Mouse (Mus musculus) hindbrain, embryonic 15.5 days (tissue): ENCODE results near the gene Fryl. TPM values are rescaled to one million over a fixed set of nuclear protein-coding genes. Genes with fewer than 3 reads are reported as not detected.

Source experiments
- ATAC-seq: fragments of 200-750 bp; cut with Nextera tagmentation; 2 replicates; pipeline ENCODE4 v1.8.0; 2017; ENCODE audit warnings: low read depth, moderate number of reproducible peaks, moderate TSS enrichment; ENCODE audit not compliant: low FRiP score
- H3K27ac ChIP-seq: fragments of 300-500 bp; sonication (generic); replicated peaks from 2 replicates; pipeline ENCODE4 v1.5.1; 2015; ENCODE audit warnings: mild to moderate bottlenecking, inconsistent platforms
- H3K27me3 ChIP-seq: fragments of 300-500 bp; sonication (generic); 2 replicates; pipeline ENCODE4 v1.6.1; 2015; ENCODE audit warnings: control low read depth, inconsistent platforms
- H3K36me3 ChIP-seq: fragments of 300-500 bp; sonication (generic); 2 replicates; pipeline ENCODE4 v1.6.1; 2015; ENCODE audit warnings: control low read depth, inconsistent platforms
- H3K4me1 ChIP-seq: fragments of 300-500 bp; sonication (generic); replicated peaks from 2 replicates; pipeline ENCODE4 v1.6.1; 2015; ENCODE audit warnings: control low read depth, inconsistent platforms
- H3K4me2 ChIP-seq: fragments of 300-500 bp; sonication (generic); 2 replicates; pipeline ENCODE4 v1.6.1; 2015; ENCODE audit warnings: moderate library complexity, mild to moderate bottlenecking, inconsistent platforms
- H3K4me3 ChIP-seq: fragments of 300-500 bp; sonication (generic); 2 replicates; pipeline ENCODE4 v1.5.1; 2015; ENCODE audit warnings: mild to moderate bottlenecking, inconsistent platforms
- H3K9ac ChIP-seq: fragments of 300-500 bp; sonication (generic); 2 replicates; pipeline ENCODE4 v1.6.1; 2015; ENCODE audit warnings: inconsistent platforms
- H3K9me3 ChIP-seq: fragments of 300-500 bp; sonication (generic); 2 replicates; pipeline ENCODE4 v1.6.1; 2016; ENCODE audit warnings: control low read depth, inconsistent platforms
- WGBS: fragments of 180-500 bp; shearing (Covaris S2); methylation state at CpG from one replicate; pipeline ENCODE4 v1.1.7; 2015; 5-methylcytosine and 5-hydroxymethylcytosine counted together
- polyA plus RNA-seq: library from polyadenylated mRNA; unstranded; fragments of >200 nt; fragmentation: Nextera tagmentation; extraction: Ambion mirVana; gene quantifications from 2 replicates; pipeline ENCODE4 v1.2.1, GENCODE M21; 2015

Gene Fryl
- polyA plus RNA-seq, 1 experiment from 2014 or later = 40.1 TPM

DNA sequence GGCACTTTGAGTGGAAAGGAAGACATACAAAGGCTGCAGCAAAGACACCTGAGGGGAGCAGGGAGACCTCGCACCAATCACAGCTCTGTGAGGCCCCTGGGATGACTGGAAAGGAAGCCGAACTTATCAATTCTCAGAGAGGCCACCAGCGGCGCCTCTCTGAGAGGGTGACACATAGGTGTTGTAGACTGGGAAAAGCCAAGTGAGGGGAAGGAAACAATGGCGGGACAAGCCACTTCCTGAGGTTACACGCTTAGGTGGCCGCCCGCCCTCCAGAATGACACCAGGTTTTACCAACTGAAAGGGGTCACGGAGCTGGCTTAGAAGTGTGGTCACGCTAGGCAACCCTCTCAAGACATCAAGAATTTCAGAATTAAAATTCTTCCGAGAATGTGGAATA, 111.4 kb downstream of the Fryl start:
- ATAC-seq = no peak
- no peak overlapping the region for H3K9ac ChIP-seq
- H3K27ac ChIP-seq = no peak overlapping the region
- H3K4me2 ChIP-seq = no peak overlapping the region
- no peak overlapping the region for H3K4me3 ChIP-seq
- 92% methylated on average over 11 of the region's 11 CpGs for WGBS
- no peaks in the 10 kb centered on the region for H3K27me3 ChIP-seq
- H3K36me3 ChIP-seq = peaks cover 11% of the 10 kb centered on the region; the same call in 1 of the 2 replicates
- H3K9me3 ChIP-seq = no peaks in the 10 kb centered on the region
- no peaks in the 10 kb centered on the region for H3K4me1 ChIP-seq

DNA sequence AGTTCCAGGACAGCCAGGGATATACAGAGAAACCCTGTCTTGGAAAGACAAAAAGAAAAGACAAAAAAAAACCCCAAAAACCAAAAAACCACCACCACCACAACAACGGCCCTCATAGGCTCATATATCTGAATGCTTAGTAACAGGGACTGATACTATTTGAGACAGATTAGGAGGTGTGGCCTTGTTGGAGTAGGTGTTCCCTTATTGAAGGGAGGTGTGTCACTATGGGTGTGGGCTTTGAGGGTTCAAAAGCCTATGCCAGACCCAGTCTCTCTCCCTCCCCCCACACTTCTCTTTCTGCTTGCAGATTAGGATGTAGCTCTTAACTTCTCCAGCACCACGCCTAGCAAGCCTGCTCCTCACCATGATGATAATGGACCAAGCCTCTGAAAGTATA, 114.7 kb downstream of the Fryl start:
- no peak for ATAC-seq
- Histone ChIP-seq H3K4me1 (no peaks in the 10 kb centered on the region), H3K27ac (no peak overlapping the region), H3K9me3 (no peaks in the 10 kb centered on the region), H3K4me2 (no peak overlapping the region), H3K27me3 (no peaks in the 10 kb centered on the region), H3K36me3 (peaks cover 6% of the 10 kb centered on the region; the same call in 1 of the 2 replicates), H3K9ac (no peak overlapping the region), H3K4me3 (no peak overlapping the region)
- 100% methylated on average over 2 of the region's 2 CpGs for WGBS

DNA sequence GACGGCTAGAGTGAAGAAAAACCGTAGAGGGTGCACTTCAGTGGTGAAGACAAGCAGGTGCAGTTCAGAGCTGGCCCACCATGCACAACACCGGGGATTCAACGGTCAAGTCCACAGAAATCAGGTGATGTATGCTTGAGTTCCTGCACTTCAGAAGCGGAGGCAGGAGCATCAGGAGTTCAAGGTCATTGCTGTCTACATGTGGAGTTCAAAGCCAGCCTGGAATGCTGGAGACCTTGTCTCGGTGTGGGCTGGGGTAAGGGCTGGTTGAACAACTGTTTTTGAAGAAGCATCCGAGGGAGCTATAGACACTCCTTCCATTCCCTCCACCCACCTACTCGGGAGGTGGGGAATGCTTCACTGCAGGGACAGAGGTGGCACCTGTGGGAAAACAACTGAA, 115.3 kb downstream of the Fryl start:
- Histone ChIP-seq H3K27ac (no peak overlapping the region), H3K4me3 (no peak overlapping the region), H3K4me2 (no peak overlapping the region), H3K4me1 (no peaks in the 10 kb centered on the region), H3K27me3 (no peaks in the 10 kb centered on the region), H3K9me3 (no peaks in the 10 kb centered on the region), H3K9ac (no peak overlapping the region), H3K36me3 (0 out of 2 replicates have a peak, but pooled peaks cover under 1% of the 10 kb centered on the region)
- ATAC-seq = no peak
- WGBS = 92% methylated on average over 8 of the region's 8 CpGs

DNA sequence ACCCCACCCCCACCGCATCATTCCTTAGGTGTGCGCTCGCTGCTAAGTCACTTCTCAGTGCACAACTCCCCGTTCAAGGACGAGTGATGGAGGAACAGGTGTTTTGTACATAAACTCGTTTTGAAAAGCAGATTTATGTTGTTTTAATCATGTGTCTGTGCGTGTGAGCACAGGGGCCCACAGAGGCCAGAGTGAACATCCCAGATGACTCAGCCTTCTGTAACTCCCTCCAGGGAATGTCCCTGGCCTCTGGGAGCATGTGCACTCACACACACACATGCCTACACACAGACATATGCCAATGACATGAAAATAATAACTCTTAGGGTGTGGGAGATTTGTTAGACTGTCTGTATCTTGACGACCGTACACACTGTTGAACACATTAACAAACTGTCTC, 118.9 kb downstream of the Fryl start:
- no peak for ATAC-seq
- H3K27ac ChIP-seq = no peak overlapping the region
- H3K4me3 ChIP-seq = no peak overlapping the region
- no peaks in the 10 kb centered on the region for H3K9me3 ChIP-seq
- H3K36me3 ChIP-seq = no peaks in the 10 kb centered on the region
- WGBS = 79% methylated on average over 9 of the region's 9 CpGs
- H3K4me1 ChIP-seq = no peaks in the 10 kb centered on the region
- no peak overlapping the region for H3K9ac ChIP-seq
- H3K27me3 ChIP-seq = no peaks in the 10 kb centered on the region
- H3K4me2 ChIP-seq = no peak overlapping the region

DNA sequence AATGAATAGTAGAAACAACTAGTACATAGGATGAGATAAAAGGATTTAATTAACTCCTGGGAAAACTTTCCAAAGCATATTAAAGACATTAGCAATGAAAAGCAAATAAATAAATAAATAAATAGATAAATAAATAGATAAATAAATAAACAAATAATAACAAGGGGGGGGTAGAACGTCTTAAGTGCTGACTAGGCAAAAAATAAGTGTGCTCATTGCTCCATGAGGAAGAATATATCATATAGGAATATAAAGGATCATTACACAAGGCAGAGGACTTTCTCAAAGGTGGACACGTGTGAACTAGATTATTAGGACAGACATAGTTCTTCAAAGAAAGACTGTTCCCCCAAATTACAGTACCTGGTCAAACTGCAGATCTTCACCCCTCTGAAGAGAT, 120.5 kb downstream of the Fryl start:
- H3K27me3 ChIP-seq = no peaks in the 10 kb centered on the region
- no peak overlapping the region for H3K4me2 ChIP-seq
- no peaks in the 10 kb centered on the region for H3K36me3 ChIP-seq
- 0 out of 2 replicates have a peak, but pooled peaks cover 2% of the 10 kb centered on the region for H3K4me1 ChIP-seq
- H3K4me3 ChIP-seq = no peak overlapping the region
- WGBS = 86% methylated on average over 2 of the region's 2 CpGs
- H3K9ac ChIP-seq = no peak overlapping the region
- no peaks in the 10 kb centered on the region for H3K9me3 ChIP-seq
- no peak overlapping the region for H3K27ac ChIP-seq
- ATAC-seq = no peak

DNA sequence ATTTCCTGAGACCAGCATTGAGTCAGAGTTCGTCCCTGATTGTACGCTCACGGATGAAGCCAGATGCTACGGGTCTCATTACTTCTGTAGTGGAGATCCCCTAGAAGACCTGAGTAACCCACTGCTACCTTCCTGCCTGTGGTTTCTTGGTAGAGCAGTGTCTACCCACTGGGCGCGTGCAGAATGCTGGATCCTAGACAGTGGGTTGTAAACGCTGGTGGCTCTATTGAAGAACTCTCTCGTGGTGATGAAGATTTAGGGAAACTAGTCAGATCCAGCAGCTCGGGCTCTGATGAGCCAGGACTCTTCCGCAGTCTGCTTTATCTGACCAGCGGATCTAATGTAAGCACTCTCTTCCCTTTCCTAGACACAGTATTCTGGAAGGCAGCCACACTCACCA, 121.3 kb downstream of the Fryl start:
- no peaks in the 10 kb centered on the region for H3K9me3 ChIP-seq
- no peaks in the 10 kb centered on the region for H3K27me3 ChIP-seq
- no peak for ATAC-seq
- H3K4me1 ChIP-seq = peaks cover 4% of the 10 kb centered on the region; the same call in 1 of the 2 replicates
- no peak overlapping the region for H3K4me3 ChIP-seq
- WGBS = 90% methylated on average over 11 of the region's 11 CpGs
- no peak overlapping the region for H3K9ac ChIP-seq
- no peak overlapping the region for H3K4me2 ChIP-seq
- H3K27ac ChIP-seq = no peak overlapping the region
- no peaks in the 10 kb centered on the region for H3K36me3 ChIP-seq

DNA sequence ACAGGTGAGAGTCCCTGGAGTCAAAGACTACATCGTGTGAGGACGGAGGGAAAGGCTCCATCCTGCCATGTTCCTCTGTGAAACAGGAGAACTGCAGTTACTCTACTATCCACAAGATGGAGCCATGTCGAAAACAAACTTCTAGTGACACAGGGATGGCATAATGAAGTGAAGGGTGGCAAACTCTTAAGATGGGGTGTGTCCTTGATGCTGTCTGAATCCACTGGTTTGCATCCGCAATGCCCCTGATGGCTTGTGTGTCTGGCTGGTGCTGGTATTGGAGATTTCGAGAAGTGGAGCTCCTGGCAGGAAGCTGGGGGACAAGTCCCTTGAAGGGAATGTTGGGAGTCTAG, 122.6 kb downstream of the Fryl start:
- Histone ChIP-seq H3K27me3 (no peaks in the 10 kb centered on the region), H3K4me1 (peaks cover 9% of the 10 kb centered on the region), H3K9me3 (no peaks in the 10 kb centered on the region), H3K4me2 (no peak overlapping the region), H3K4me3 (no peak overlapping the region), H3K27ac (no peak overlapping the region), H3K36me3 (no peaks in the 10 kb centered on the region), H3K9ac (no peak overlapping the region)
- 45% methylated on average over 5 of the region's 5 CpGs for WGBS
- ATAC-seq = peak; percentile 52; the same call in 1 of the 2 replicates

DNA sequence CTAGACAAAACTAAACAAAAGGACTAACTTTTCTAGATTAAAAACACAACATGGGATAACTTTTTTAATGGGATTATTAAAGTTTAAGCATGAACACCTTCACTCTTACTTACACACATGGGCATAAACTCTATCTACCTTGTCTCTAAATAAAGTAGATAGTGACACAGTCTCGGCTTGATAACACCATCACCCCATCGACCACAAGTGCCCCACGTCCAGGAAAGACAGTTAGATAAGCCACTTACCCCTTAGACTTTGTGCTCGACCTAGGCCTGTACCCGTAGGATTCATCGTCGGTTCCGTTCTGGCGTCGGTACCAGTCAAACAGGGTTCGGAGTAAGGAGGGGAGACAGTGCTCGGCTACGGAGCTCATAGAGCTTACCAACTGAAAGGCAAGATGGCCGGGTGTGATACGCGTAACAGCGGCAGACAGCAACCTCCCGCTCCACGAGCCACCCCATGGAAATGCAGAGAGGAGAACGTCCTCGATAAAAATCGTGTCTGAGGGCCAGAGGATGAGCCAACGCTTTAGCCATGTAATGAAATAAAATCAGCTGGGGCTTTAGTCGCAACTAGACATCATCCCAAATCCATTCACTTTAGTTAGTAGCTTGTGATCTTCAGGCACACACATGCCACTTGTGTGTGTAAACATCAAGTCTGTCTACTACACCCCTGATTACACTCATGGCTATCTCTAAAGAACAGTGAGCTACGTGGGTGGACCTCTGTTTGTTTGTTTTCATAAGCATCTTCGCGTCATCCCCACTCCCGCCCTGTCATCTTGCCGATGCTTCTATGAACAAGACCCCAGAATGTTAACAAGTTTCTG, 123.2 kb downstream of the Fryl start:
- Histone ChIP-seq H3K27me3 (no peaks in the 10 kb centered on the region), H3K4me2 (no peak overlapping the region), H3K4me3 (no peak overlapping the region), H3K27ac (no peak overlapping the region), H3K9me3 (no peaks in the 10 kb centered on the region), H3K36me3 (no peaks in the 10 kb centered on the region), H3K4me1 (peaks cover 9% of the 10 kb centered on the region), H3K9ac (no peak overlapping the region)
- 94% methylated on average over 29 of the region's 29 CpGs for WGBS
- ATAC-seq = 0 out of 2 replicates have a peak, but pooled peaks have one; percentile 17

DNA sequence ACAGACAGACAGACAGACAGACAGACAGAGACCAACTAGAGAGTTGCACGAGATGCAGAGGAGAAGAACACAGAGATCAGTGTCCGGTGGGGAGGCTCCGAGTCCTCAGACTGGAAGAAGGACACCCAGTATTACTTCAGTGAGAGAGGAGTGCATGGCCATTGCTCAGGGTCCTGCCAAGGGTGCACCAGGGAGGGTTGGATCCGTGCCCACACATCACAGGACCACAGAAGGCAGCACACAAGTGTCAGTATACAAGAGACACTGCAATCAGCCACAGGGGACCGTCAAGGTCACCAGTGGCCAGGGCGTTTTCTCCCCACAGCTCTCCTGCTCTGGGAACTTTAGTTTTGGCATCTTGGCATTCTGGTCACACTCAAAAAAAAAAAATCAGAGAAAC, 125.4 kb downstream of the Fryl start:
- WGBS = 80% methylated on average over 6 of the region's 6 CpGs
- Histone ChIP-seq H3K9me3 (no peaks in the 10 kb centered on the region), H3K4me2 (no peak overlapping the region), H3K4me3 (no peak overlapping the region), H3K36me3 (no peaks in the 10 kb centered on the region), H3K4me1 (peaks cover 9% of the 10 kb centered on the region), H3K27me3 (no peaks in the 10 kb centered on the region), H3K9ac (no peak overlapping the region), H3K27ac (no peak overlapping the region)
- ATAC-seq = no peak

DNA sequence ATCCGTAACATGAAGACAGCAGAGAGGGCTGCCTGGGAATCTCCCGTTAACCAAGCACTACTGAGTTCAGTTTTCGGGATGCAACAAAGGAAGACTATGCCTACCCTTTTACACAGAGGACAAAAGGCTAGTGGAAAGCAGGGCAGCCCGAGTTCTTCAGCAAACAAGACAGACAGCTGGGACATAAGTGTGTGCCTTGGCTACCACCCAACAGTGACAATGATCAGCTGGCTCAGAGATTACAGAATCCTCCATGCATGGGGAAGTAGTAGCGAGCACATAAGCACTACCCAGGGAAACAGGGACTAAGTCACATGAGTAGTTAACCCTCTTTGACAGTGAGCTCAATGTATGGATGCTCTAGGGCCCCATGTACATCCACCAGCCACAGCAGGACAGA, 126.5 kb downstream of the Fryl start:
- Histone ChIP-seq H3K27ac (0 out of 2 replicates have a peak overlapping the region, but pooled peaks have one; percentile 34), H3K9me3 (no peaks in the 10 kb centered on the region), H3K36me3 (0 out of 2 replicates have a peak, but pooled peaks cover 3% of the 10 kb centered on the region), H3K4me1 (peaks cover 9% of the 10 kb centered on the region), H3K4me2 (no peak overlapping the region), H3K27me3 (no peaks in the 10 kb centered on the region), H3K4me3 (no peak overlapping the region), H3K9ac (no peak overlapping the region)
- 26% methylated on average over 5 of the region's 5 CpGs for WGBS
- ATAC-seq = peak; percentile 78

DNA sequence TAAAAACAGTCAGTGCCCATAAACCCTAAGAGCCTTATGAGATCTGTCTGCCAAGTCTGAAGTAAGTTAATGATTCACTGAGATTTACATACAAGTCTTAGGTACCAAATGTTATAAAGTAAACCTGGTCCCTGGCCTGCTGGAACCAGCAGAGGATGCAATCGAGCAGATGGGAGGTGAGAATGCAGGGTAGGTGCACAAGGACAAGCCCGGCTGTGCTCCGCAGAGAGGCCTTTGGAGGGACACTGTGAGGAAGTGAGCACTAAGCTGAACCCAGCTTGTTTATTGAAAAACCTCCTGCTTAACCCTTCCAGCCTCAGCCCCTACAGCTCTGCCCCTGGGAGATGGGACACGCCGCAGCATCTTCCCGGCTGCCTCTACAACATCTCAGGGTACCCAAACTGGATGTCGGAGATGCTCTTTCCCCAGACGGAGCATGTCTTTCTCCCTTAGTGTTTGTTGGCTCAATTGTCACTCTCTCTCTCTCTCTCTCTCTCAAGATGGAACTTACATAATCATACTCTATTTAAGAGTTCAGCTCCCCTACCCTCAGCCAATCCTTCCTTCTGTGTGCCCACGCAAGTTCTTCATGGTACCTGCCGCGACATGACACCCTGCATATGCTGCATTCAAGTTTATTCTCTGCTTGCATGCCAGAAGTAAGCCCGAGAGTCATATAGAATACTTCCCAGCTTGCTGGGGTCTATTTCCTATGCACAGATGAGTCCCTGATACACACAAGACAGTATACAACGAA, 136.3 kb downstream of the Fryl start:
- WGBS = 97% methylated on average over 13 of the region's 13 CpGs
- Histone ChIP-seq H3K36me3 (peaks cover 20% of the 10 kb centered on the region; the same call in 1 of the 2 replicates), H3K4me3 (no peak overlapping the region), H3K9ac (no peak overlapping the region), H3K9me3 (no peaks in the 10 kb centered on the region), H3K4me1 (no peaks in the 10 kb centered on the region), H3K27ac (no peak overlapping the region), H3K27me3 (no peaks in the 10 kb centered on the region), H3K4me2 (no peak overlapping the region)
- ATAC-seq = no peak

DNA sequence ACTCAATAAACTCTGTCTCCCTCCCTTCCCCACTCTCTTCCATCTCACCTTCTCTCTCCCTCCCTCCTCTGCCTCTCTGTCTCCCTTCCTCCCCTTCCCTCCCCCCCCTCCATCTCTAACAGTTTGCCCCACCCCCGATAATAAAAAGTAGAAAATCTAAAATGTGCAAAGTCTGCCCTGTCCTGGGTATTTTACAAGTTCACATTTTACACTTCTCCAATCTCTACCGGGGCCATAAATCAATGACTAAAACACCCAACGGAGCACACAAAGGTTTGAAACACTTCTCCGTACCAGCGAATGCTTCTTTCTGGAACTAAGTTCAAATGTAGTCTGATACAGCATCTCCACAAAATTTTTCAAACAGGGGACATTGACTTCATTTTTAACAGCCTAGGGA, 136.9 kb downstream of the Fryl start:
- H3K4me1 ChIP-seq = no peaks in the 10 kb centered on the region
- H3K36me3 ChIP-seq = peaks cover 19% of the 10 kb centered on the region; the same call in 1 of the 2 replicates
- no peak overlapping the region for H3K4me2 ChIP-seq
- H3K27ac ChIP-seq = no peak overlapping the region
- no peaks in the 10 kb centered on the region for H3K27me3 ChIP-seq
- no peak for ATAC-seq
- no peak overlapping the region for H3K9ac ChIP-seq
- no peak overlapping the region for H3K4me3 ChIP-seq
- 88% methylated on average over 5 of the region's 5 CpGs for WGBS
- H3K9me3 ChIP-seq = no peaks in the 10 kb centered on the region
